Mouse (Mus musculus) left cerebral cortex, adult 11 months (tissue): ENCODE measurements around the gene Lhx5.
A peak's percentile ranks its signal among the peaks of the same experiment; 100 is the strongest.

Experiments used
- DNase-seq: peaks from one replicate; pipeline ENCODE4 v3.0.0; 2022; ENCODE audit warnings: low spot score

Lhx5 gene

DNA sequence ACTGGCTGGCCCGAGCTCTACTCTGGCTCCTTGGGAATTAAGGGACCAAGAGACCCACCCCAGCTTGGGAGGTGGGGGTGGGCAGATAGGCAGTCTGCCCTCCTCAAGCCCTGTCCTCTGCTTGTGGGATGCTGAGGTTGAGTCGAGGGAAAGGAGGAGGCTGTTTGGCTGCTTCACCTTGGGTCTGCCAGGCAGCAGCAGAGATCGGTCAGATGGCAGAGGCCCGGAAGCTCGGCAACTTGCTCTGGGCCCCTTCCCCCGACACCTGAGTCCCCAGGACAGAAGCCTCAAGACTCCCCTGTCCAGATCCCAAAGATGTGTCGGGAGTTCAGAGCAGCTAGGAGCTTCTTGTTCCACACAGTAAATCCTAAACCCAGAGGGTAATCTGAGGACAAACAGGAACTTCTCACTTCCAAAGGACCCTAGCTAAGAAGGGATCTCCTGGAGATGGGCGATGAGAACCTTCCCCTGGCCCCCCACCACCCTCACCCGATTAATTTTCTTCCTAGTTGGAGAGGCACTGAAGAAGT lies 1.1 kb downstream of the Lhx5 start:
- no peak for DNase-seq

DNA sequence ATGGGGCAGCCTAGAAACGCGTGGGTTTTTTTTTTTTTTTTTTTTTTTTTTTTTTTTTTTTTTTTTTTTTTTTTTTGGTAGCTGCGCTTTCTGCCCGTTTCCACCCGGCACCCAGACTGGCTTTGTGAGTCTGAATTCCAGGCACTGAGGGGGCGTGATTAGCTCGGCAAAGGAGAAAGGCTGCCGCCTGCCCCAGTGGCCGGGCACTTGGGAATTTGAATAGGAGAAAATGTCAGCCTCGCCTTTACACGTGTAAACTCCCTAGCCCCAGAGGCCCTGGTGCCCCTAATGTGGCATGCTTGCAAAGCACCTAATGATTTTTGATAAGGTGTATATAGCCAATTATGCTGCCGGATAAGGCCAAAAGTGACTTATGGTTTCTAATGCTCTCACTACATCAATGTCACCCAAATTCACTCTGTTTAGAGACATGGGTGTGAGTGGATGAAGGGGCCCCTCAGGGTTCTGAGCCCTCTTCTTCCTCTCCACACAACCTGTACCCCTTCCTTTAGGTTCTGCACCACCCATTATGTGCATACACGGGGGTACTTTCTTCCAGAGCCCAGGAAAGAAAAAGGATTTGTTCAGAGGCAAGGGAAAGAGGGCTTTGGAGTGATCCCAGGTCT lies 1.7 kb downstream of the Lhx5 start:
- DNase-seq: no peak

DNA sequence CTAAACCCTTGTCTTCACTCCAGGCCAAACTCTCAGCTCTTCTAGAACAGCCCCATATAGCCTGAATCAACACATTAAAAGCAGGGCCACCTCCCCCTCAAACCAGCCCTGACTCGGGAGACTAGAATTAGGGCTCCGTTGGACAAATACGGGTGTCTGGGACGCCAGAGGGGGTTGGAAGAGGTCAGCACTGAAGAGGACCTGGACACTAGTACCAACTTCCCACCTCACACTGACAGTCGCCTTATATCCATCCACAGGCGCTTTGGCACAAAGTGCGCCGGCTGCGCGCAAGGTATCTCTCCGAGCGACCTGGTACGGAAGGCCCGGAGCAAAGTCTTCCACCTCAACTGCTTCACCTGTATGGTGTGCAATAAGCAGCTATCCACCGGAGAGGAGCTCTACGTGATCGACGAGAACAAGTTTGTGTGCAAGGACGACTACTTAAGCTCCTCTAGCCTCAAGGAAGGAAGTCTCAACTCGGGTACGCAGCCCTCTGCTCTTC lies 2.8 kb downstream of the Lhx5 start:
- no peak for DNase-seq

DNA sequence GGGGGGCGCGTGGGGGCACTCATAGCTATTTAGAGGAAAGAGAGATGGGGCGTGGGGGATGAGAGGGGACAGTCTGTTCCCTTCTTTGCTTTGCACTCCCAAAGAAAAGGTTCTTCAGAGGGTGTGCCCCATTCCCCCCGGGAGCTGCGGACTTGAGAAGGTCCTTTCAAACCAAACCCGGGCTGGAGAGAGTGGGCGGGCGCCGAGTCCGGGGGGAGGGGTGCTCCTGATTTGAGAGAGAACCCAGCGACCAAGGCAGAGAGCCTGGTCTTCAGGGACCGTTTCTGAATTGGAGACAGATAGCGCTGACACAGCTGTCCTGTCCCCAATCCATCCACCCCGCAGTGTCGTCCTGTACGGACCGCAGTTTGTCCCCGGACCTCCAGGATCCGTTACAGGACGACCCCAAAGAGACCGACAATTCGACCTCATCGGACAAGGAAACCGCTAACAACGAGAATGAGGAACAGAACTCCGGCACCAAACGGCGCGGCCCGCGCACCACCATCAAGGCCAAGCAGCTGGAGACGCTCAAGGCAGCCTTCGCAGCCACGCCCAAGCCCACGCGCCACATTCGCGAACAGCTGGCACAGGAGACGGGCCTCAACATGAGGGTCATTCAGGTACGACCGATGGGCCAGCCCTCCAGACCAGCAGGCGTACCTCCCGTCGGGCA lies 3.6 kb downstream of the Lhx5 start:
- DNase-seq: no peak

DNA sequence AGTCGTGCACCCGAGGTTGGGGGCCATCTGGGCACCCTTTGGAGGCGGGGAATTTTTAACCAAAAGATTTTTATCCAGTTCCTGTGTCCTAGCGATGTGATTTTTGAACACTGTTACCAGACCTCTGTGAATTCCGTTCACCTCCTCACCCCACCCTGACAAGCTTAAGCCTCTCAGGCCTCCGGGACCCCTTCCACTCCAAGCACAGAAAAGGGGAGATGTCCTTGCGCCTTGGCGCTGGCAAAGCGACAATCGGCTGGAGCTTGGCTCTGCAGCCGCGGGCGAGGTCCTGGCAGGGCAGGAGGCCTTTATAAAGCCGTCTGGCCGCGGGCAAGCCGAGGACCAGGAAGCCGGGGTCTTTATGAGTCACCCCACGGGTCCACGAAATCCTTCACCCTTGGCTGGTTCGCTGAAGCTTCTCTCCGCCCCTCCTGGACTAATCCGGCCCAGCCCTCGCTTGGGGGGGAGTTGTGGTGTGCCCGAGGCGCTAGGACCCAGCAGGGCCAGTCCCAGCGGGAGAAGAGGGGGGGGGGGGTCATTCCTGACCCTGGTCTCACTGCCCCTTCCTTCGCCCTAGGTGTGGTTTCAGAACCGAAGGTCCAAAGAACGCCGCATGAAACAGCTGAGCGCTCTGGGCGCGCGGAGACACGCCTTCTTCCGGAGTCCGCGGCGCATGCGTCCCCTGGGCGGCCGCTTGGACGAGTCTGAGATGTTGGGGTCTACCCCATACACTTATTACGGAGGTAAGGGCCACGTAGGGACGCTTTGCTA lies 4.4 kb downstream of the Lhx5 start:
- no peak for DNase-seq

DNA sequence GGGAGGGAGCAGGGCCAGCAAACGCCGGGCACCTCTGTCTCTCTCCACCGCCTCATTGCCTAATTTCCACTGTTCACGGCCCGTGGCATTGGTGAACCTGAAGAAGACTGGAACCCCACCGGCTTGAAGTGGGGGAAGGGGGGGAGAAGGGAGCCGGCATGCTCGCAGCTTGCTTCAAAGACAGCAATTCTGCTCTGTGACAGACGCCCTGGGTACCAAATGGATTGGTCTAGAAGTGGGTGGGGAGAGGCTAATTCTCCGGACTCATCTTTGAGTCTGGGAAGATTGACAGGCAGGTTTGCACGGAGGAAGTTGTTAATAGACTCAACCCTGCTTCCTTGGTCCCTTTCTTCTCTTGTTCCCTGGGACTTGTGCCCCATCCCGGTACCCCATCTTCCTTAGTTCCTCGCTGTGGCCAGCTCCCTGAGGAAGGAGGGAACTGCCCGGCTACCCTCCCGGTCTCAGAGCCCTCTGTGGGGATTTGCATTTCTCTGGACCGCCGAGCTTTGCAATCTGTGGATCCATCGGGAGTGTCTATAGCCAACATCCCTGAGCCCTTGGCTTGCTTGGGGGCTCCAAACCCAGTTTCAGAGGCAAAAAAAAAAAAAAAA lies 5.5 kb downstream of the Lhx5 start:
- no peak for DNase-seq

DNA sequence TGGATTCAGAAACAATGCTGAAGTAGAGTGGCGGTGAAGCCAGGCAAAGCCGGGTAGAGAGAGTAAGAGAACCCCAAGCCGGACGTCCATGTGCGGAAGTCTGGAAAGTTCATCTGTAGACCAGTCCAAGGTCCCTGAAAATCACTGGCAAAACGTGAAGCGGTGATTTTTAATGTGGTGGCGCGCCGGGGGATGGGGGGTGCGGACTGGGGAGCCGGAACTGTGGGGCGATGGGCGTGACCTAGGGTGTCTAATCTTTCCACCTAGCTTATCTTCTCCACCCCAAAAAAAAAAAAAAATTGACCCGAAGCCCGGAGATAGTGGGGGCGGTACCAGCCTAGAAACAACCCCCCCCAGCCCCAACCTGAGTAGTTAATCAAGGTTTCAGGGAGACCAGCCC lies 6.0 kb downstream of the Lhx5 start:
- no peak for DNase-seq

DNA sequence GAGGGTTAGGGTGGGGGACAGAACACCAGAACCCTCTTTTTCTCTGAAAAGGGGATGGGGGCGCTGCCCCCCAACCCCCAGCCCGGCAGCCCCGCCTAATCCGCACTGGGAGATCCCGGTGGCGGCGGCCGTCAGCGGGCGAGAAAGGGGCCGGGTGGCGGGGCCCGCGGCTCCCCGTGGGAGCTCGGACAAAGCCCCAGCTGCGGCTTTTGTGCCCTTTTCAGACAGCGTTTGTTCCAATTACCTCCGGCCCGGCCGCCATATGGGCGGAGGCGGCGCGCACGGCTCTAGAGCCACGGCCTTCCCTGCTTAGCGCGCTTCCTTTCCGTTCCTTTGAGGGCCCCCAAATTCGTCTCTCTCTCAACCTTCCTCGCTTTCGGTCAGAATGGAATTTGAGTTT lies 6.5 kb downstream of the Lhx5 start:
- DNase-seq: no peak

DNA sequence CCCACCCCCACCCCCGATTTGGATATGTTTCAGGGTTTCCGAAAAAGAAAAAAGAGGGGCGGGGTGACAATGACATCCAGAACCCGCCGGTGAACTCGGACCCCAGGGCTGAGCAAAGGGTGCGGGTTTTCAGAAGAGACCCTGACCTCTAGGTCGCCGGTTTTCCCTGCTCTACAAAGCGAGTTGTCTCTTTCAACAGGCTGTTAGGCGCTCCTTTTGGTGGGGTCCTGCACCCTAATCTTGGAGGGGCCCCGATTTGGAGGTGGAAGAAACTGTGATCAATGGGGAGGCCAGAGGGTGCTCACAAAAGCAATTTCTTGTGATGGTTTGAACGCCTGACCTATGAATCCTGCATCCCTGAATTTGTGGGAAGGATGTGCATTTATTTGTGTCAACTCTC lies 7.0 kb downstream of the Lhx5 start:
- DNase-seq: no peak

DNA sequence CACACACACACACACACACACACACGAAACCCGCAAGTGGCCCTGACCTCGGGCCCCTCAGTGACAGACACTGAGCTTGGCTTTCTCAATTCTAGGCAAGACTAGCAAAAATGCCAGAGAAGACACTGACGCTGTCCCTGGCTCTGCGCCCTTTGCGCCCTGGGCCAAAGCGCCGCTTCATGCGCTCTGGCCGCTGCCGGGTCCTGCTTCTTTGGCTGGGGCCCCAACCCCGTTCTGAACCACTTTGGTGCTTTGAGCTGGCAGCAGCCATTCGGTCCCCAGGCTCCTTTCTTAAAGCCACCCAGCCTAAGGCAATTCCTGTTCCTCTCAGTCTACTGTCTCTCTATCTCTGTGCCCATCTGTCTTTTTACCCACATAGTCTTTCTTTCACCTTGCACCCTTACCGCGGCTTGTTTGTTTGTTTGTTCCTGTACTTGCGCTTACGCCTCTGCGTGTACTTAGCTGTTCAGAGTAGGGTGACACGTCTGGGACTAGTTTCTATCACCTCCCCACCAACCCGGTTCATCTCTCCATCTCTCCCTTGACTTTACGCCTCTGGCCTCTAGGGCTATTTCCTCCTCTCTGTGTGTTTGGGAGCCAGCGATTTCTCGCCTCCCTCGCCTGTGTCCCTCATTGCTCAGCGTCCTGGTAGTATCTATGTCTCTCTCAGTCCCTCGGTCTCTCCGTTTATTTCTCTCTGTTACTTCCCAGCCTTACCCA lies 7.7 kb downstream of the Lhx5 start:
- no peak for DNase-seq

DNA sequence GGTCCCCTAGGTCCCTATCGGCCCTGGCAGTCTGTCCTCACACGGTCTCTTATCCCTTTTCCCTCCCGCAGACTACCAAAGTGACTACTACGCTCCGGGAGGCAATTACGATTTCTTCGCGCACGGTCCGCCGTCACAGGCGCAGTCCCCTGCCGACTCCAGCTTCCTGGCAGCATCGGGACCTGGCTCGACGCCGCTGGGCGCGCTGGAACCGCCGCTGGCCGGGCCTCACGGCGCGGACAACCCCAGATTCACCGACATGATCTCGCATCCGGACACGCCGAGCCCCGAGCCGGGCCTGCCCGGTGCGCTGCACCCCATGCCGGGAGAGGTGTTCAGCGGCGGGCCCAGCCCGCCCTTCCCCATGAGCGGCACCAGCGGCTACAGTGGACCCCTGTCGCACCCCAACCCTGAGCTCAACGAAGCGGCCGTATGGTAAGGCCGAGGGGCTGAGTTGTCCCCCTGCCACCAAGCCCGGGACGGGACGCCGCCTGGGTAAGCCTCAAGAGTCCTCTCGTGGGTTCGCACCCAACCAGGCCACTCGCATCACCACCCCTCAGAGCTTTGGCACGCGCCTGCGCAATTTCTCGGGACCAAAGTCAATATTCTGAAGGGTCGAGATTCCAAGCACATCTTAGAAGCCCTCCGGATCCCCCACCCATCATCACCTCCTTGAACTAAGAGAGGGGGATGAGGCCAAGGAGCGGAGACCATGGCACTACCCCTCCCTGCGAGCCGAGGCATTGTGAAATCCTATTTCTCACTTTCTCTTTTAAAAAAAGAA lies 8.6 kb downstream of the Lhx5 start:
- no peak for DNase-seq

DNA sequence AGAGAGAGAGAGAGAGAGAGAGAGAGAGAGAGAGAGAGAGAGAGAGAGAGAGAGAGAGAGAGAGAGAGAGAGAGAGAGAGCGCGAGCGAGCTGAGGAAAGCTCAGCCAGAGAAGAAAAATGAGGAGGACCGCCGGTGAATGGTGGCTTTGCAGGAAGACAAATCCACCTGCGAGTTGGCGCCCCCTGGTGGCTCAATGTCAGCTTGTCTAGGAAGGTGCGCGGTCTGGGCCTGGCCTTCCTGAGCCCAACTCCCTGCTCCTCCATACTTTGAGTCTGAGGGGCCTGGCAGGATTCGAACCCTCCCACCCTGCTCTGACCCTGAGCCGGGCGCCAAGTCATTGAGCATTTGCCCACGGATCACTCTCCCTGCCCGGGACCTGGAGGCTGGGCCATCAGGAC lies 9.2 kb downstream of the Lhx5 start:
- DNase-seq: peak; percentile 60

DNA sequence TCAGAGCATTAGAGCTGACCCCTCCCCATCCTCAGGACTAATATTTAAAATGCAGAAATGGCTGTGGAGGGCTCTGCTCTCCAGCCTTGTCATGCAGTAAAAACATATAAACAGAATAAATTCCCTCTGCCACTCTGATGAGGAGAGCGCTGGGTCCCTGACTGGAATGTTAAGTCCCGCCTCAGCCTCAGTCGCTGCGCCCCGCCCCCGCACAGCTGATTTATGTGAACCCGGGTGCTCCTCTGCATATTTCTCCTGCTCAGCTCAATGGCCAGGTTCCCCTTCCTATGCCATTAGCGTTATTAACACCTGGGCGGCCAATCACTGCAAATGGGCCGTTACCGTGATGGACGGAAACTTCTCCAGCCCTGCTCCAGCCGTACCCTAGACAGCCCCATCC lies 15.8 kb downstream of the Lhx5 start:
- no peak for DNase-seq

DNA sequence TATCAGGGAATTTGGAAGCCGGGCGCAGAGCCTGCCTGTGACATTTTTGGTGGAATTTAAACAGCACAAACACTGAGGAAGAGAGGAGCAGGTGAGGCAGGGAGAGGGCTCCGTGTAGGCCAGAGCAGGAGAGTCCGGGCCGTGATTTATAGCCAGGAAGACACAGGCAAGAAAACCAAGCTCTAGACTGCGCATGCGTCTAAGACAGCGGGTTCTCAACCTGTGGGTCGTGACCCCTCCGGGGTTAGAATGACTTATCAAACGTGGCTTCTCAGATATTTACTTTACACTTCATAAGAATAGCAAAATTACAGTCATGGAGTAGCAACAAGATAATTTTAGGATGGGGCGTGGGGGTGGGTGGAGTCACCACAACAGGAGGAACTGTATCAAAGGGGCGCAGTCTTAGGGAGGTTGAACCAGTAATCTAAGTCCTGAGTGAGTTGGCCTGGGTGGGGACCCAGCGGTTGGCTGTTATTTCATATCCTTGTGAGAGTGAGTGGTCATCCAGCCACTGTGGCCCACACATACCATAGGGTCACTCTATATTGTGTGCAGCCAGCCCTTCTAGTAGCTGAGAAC lies 23.3 kb downstream of the Lhx5 start:
- no peak for DNase-seq

DNA sequence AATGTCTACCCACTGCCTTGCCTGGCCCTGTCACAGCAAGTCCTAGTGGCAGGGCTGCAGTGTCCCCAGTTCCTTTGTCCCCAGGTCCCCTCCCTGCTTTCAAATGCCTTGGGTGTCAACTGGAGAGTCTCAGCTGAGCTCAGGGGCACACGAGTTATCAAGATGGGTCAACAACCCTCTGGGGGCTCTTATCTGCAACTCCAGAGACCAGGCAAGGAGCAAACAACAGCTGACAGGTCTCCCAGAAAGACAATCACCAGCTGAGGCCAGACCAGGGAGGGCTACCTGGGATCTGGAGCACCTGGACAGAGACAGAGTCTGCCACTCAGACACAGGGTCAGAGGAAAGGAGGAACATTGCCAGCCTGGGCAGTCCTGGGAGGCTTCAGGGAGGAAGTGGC lies 24.8 kb downstream of the Lhx5 start:
- DNase-seq: no peak

DNA sequence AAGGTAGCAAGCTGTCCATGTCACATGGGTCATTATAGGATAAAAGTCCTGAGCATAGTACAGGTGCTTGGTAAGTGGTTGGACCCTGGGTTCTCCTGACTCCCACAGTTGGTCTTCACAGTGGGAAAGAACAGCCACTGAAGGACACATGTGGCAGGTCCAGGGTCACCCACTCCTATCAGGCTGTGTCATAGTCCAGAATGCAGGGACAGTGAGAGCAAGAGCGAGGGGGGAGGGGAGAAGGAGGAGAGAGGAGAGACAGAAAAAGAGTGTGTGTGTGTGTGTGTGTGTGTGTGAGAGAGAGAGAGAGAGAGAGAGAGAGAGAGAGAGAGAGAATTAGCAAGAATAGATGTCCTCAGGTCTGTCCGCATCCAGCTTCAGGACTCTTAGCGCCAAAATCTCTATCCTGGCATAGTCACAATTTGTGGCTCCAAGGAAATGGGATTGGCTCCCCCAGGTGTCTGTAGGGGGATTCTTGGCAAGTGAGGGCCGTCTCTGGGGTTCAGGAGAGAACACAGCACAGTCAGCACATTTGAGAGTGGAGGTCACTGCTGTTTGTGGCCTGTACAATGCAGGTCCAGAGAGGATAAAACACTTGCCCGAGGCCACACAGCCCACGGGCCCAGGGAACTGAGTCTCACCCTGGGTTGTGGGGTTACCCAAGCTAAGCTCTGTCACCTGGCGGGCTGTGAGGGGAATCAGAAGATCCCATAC lies 25.5 kb downstream of the Lhx5 start:
- DNase-seq: no peak

DNA sequence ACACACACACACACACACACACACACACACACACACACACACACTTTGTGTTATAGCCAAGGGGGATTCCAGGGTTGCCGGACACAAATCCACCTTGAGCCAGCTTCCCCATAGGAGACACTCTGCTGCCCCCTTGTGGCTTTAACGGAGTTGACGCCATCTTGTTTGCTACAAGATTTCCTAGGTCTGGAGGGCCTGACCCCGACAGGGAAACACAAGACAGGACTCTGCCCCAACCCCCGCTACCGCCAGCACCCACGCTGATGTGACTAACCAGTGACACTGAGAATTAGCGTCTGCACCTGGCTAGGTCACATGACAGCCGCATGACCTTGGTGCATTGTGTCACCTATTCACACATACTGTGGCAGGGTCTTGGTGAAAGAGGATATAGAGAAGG lies 26.1 kb downstream of the Lhx5 start:
- DNase-seq: no peak

DNA sequence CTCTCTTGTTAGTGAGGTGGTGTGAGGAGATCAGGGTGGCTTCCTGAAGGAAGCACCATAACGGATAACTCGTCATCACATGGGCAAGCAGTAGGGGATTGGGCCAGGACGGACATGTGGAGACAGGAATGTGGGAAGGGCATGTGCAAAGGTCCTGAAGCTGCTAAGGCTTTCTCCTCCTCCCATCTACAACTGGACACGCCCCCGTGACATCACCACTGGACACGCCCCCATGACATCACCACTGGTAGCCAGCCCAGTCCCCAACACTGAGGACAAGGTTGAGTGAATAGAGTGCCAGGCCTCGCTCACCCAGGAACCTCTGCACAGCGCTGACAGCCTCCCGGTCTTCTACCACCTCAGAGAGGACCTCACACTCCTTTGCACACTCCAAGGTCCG lies 27.6 kb downstream of the Lhx5 start:
- DNase-seq: no peak

DNA sequence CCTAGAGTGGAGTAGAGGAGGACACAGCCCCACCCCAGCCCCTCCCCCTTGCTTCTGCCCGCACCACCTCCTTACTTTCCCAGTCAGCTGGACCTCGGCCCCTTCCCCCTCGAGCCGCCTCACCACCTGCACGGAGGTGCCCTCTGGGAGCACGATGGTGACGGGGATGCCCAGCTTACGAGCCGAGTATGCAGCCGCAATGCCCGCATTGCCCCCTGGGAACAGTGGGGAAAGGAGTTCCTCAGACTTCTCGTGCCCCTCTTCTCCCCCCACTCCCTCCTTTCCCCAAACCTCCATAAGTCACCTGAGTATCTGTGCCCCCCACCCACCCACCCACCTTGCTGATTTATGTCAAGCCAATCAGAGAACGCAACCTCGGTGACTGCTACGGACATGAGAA lies 30.4 kb downstream of the Lhx5 start:
- no peak for DNase-seq

DNA sequence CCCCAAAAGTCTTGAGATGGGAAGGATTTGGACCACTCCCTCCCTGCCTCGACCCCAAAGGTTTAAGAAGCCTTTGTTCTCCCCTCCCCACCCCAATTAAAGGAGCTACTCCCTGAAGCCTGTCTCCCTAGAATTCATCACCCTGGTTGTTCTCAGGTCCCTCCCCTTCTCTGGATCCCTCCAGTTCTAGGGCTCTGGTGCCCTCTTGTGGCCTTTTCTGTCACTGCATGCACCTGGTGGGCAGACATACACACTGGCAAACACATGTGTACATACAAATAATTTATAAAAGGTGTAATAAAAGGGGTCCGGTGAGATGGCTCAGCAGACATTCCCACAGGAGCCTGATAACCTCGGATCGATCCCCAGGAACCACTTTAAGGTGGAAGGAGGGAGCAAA lies 32.8 kb downstream of the Lhx5 start:
- no peak for DNase-seq
